Mouse (Mus musculus): ENCODE measurements around the gene Pate3. TPM values are rescaled to one million over a fixed set of nuclear protein-coding genes. Genes with fewer than 3 reads are reported as not detected.

The Pate3 gene
- not detected in 2 replicates for polyA plus RNA-seq (2021; fragmentation: Nextera tagmentation)
- long read RNA-seq, experiment 1, result 0 reads
- long read RNA-seq, experiment 2, result 0 reads

GRCm38 (mm10) chr9:35648102-35648501 is at the start of gene Pate3:
Gene Pate3 (minus strand): TSS chr9:35648202.

DNA sequence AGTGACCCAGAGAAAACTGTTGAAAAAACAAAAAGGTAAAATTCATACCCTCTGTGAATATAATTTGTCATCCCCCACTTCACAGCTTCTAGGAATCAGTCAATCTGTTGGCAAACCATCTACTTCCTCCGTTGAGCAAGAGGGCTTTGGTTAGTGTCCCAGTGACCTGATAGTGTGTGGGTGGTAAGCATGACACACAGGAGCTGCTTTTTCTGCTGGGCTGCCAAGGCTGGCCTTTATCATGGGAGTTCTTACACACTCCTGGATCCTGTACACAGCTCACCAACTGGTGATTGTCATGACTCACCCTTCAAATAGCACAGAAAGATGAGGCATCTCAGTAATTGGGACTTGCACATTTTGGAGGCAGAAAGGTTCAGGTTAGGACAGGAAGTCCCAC is 39.0 kb upstream of the Pate3 start, which contains the start of gene Pate1:
TSS of gene Pate1 (minus strand) at position 378 of the 400 bp plus-strand sequence.

DNA sequence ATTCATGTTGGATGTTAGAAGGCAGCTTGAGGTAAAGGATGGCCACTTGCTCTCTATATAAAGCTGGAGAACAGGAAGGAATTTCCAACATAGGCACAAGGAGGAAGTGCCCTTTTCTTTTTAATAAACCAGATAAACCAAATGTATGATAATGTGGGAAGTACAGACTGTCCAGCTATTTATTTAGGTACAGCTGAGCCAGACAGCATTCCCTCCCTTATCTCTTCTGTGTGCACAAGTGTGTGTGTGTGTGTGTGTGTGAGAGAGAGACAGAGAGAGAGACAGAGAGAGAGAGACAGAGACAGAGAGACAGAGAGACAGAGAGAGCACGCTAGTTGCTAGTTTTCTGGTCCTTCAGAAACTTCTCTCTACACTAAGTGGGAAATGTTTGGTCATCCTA is 36.2 kb downstream of the Pate3 start, which contains the start of gene Pate4:
TSS of gene Pate4 (minus strand) at position 101 of the 400 bp plus-strand sequence.

Other genes starting within 250 kb of the Pate3 start
- 0.59 and 0.90 TPM in 2 replicates for gene Cdon, start 227.1 kb downstream of the Pate3 start, polyA plus RNA-seq (2021; fragmentation: Nextera tagmentation)
- gene Gm1113, start 129.9 kb downstream of the Pate3 start, polyA plus RNA-seq (2021; fragmentation: Nextera tagmentation), result not detected in 2 replicates
- gene Ddx25, start 89.7 kb downstream of the Pate3 start, polyA plus RNA-seq (2021; fragmentation: Nextera tagmentation), result 17.3 and 19.1 TPM in 2 replicates
- gene Pus3, start 89.6 kb downstream of the Pate3 start, polyA plus RNA-seq (2021; fragmentation: Nextera tagmentation), result 5.2 and 6.0 TPM in 2 replicates
- 0.21 TPM in 1 of 2 replicates, not detected in the other for gene Pate2, start 77.9 kb downstream of the Pate3 start, polyA plus RNA-seq (2021; fragmentation: Nextera tagmentation)
- gene Hyls1, start 77.8 kb downstream of the Pate3 start, polyA plus RNA-seq (2021; fragmentation: Nextera tagmentation), result 3.8 and 4.2 TPM in 2 replicates
- gene Pate4, start 36.3 kb downstream of the Pate3 start, polyA plus RNA-seq (2021; fragmentation: Nextera tagmentation), result not detected in 2 replicates
- not detected in 2 replicates for gene Pate1, start 39.2 kb upstream of the Pate3 start, polyA plus RNA-seq (2021; fragmentation: Nextera tagmentation)
- gene Gm17677, start 92.8 kb upstream of the Pate3 start, polyA plus RNA-seq (2021; fragmentation: Nextera tagmentation), result not detected in 2 replicates
- gene Gm17727, start 129.9 kb upstream of the Pate3 start, polyA plus RNA-seq (2021; fragmentation: Nextera tagmentation), result not detected in 2 replicates
- gene Gm27235, start 141.9 kb upstream of the Pate3 start, polyA plus RNA-seq (2021; fragmentation: Nextera tagmentation), result not detected in 2 replicates
- gene D730048I06Rik, start 141.9 kb upstream of the Pate3 start, polyA plus RNA-seq (2021; fragmentation: Nextera tagmentation), result not detected in 2 replicates
- not detected in 2 replicates for gene 9230110F15Rik, start 195.9 kb upstream of the Pate3 start, polyA plus RNA-seq (2021; fragmentation: Nextera tagmentation)